Mouse (Mus musculus): ENCODE data around the gene Rhoa. TPM values are rescaled to one million over a fixed set of nuclear protein-coding genes. Genes with fewer than 3 reads are reported as not detected.
"Not testable (repeated sequence)": the region's sequence is repeated elsewhere in the genome, so short reads cannot be mapped to it uniquely, and the experiment has no call there.

Gene Rhoa
- total RNA-seq (2021) = 100 to 1,000 TPM; 155 to 163 TPM
- long read RNA-seq, experiment 1, transcript Rhoa-201 (6 exons, 2,197 nt) = major isoform, 29 of 37 reads
- long read RNA-seq, experiment 1, partial matches to known transcripts = 0 of 37 reads
- long read RNA-seq, experiment 1, other reads (novel, unspliced or antisense) = 8 of 37 reads
- long read RNA-seq, experiment 2, transcript Rhoa-201 (6 exons, 2,197 nt) = major isoform, 37 of 52 reads
- long read RNA-seq, experiment 2, partial matches to known transcripts = 13 of 52 reads
- long read RNA-seq, experiment 2, other reads (novel, unspliced or antisense) = 1 of 52 reads

GRCm38 (mm10) chr9:108305629-108306520, at the start of gene Rhoa, which contains the start of gene Tcta:
TSS of gene Rhoa (plus strand) at chr9:108306129.
TSS of gene Tcta (minus strand) at chr9:108306160.
- TF ChIP-seq CTCF (conservative IDR thresholded peaks at IDR 0.05) = no peak
- Histone ChIP-seq H3K4me3 (peak within 1 kb of the TSS; percentile 96), H3K27ac (peak within 1 kb of the TSS; percentile 99)
- peak; percentile 97 to 100 for DNase-seq (ENCODE audit: low spot score in 2 of 2)

- Histone ChIP-seq H3K4me3 (no peak overlapping the region), H3K27ac (no peak overlapping the region)
- DNase-seq (ENCODE audit: low spot score in 2 of 2) = no peak
- TF ChIP-seq CTCF (conservative IDR thresholded peaks at IDR 0.05) = no peak
Observed at GRCm38 (mm10) chr9:108260526-108260925, 45.4 kb upstream of the Rhoa start.

GRCm38 (mm10) chr9:108261865-108262264, 44.1 kb upstream of the Rhoa start:
- DNase-seq (ENCODE audit: low spot score in 2 of 2) = no peak
- H3K4me3 ChIP-seq = peak overlapping the region; percentile 93
- TF ChIP-seq CTCF (conservative IDR thresholded peaks at IDR 0.05) = no peak
- H3K27ac ChIP-seq = no peak overlapping the region

GRCm38 (mm10) chr9:108262494-108263049, 43.4 kb upstream of the Rhoa start:
- DNase-seq (ENCODE audit: low spot score in 2 of 2) = no peak
- peak overlapping the region; percentile 96 for H3K27ac ChIP-seq
- TF ChIP-seq CTCF (conservative IDR thresholded peaks at IDR 0.05) = no peak
- H3K4me3 ChIP-seq = peak overlapping the region; percentile 93

GRCm38 (mm10) chr9:108263131-108263681, 42.7 kb upstream of the Rhoa start:
- no peak for TF ChIP-seq CTCF (conservative IDR thresholded peaks at IDR 0.05)
- peak overlapping the region; percentile 96 for H3K27ac ChIP-seq
- DNase-seq (ENCODE audit: low spot score in 2 of 2) = peak; percentile 23 to 25
- H3K4me3 ChIP-seq = peak overlapping the region; percentile 93

GRCm38 (mm10) chr9:108263690-108264190, 42.2 kb upstream of the Rhoa start, which contains the start of gene Dag1:
TSS of gene Dag1 (minus strand) at chr9:108263958.
- Histone ChIP-seq H3K4me3 (peak within 1 kb of the TSS; percentile 93), H3K27ac (peak within 1 kb of the TSS; percentile 96)
- DNase-seq (ENCODE audit: low spot score in 2 of 2) = peak; percentile 97 to 99
- no peak for TF ChIP-seq CTCF (conservative IDR thresholded peaks at IDR 0.05)

GRCm38 (mm10) chr9:108264191-108264921, 41.6 kb upstream of the Rhoa start:
- no peak for DNase-seq (ENCODE audit: low spot score in 2 of 2)
- H3K4me3 ChIP-seq = peak overlapping the region; percentile 93
- peak overlapping the region; percentile 88 for H3K27ac ChIP-seq
- TF ChIP-seq CTCF (conservative IDR thresholded peaks at IDR 0.05) = no peak

- no peak for TF ChIP-seq CTCF (conservative IDR thresholded peaks at IDR 0.05)
Observed at GRCm38 (mm10) chr9:108266261-108266935, 39.5 kb upstream of the Rhoa start.

GRCm38 (mm10) chr9:108267691-108268090, 38.2 kb upstream of the Rhoa start:
- Histone ChIP-seq H3K27ac (no peak overlapping the region), H3K4me3 (no peak overlapping the region)
- DNase-seq (ENCODE audit: low spot score in 2 of 2) = no peak
- TF ChIP-seq CTCF (conservative IDR thresholded peaks at IDR 0.05) = no peak

More at GRCm38 (mm10) chr9:108266261-108266935, 39.5 kb upstream of the Rhoa start:
- DNase-seq (ENCODE audit: low spot score in 2 of 2) = no peak
- Histone ChIP-seq H3K27ac (no peak overlapping the region), H3K4me3 (no peak overlapping the region)

GRCm38 (mm10) chr9:108268701-108269100, 37.2 kb upstream of the Rhoa start:
- DNase-seq (ENCODE audit: low spot score in 2 of 2); H3K4me3 ChIP-seq; H3K27ac ChIP-seq: not testable (repeated sequence)

GRCm38 (mm10) chr9:108271941-108272340, 34.0 kb upstream of the Rhoa start:
- Histone ChIP-seq H3K4me3 (no peak overlapping the region), H3K27ac (no peak overlapping the region)
- DNase-seq (ENCODE audit: low spot score in 2 of 2) = no peak
- TF ChIP-seq CTCF (conservative IDR thresholded peaks at IDR 0.05) = no peak
